Mouse (Mus musculus) gastrocnemius, adult 2 months (tissue): ENCODE measurements around the gene Rxfp2. TPM values are rescaled to one million over a fixed set of nuclear protein-coding genes. Genes with fewer than 3 reads are reported as not detected.

Source experiments
- DNase-seq: peaks from one replicate; pipeline ENCODE4 v3.0.0; 2022
- H3K27ac ChIP-seq: fragments of 200-600 bp; 2 replicates; pipeline ENCODE4 v1.8.1; 2022; ENCODE audit warnings: mild to moderate bottlenecking
- H3K4me3 ChIP-seq: fragments of 200-600 bp; 2 replicates; pipeline ENCODE4 v1.8.1; 2022; ENCODE audit warnings: mild to moderate bottlenecking, moderate library complexity
- CTCF ChIP-seq: fragments of 200-600 bp; IDR thresholded peaks from 2 replicates; pipeline ENCODE4 v1.8.1; 2022; ENCODE audit warnings: antibody characterized with exemption, mild to moderate bottlenecking, moderate library complexity
- intact Hi-C: fragments of 180-260 bp; cut with DNase I; formaldehyde crosslinking; loops from one replicate; pipeline ENCODE4 v1.15.1; 2025
- long read RNA-seq, 2 experiments: library from polyadenylated mRNA; stranded (forward); transcript quantifications; one replicate each; pipeline ENCODE4 v2.0.0; 2021
- total RNA-seq, 2 experiments: library from RNA; stranded (reverse); gene quantifications; 2 replicates each; pipeline ENCODE4 v1.2.3; 2021

Rxfp2 gene
- not detected for total RNA-seq
- long read RNA-seq, experiment 1, result 0 reads
- long read RNA-seq, experiment 2, result 0 reads

DNA sequence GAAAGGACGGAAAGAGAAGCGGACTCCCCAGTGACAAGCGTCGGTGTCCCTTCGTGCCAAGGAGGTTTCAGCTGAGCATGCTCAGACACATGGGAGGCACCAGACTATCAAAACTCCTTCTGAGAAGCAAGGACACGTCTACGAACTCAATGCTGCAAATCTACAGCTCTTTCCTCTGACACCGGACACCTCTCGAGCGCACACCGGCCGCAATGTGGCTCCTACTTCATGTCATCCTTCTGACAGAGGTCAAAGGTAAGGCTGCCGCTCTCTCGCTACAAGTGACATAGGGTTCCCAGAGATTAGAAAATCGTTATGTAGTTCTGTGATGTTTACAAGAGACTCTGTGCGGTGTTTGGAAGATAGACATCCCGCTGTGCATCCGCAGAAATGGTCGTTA lies at the start of gene Rxfp2:
Gene Rxfp2 (plus strand): TSS at position 20 of the 400 bp plus-strand sequence.
- intact Hi-C loops, result no loop called here
- DNase-seq, result no peak
- Histone ChIP-seq H3K27ac (no peak within 1 kb of the TSS), H3K4me3 (no peak within 1 kb of the TSS)
- TF ChIP-seq CTCF, result no peak

DNA sequence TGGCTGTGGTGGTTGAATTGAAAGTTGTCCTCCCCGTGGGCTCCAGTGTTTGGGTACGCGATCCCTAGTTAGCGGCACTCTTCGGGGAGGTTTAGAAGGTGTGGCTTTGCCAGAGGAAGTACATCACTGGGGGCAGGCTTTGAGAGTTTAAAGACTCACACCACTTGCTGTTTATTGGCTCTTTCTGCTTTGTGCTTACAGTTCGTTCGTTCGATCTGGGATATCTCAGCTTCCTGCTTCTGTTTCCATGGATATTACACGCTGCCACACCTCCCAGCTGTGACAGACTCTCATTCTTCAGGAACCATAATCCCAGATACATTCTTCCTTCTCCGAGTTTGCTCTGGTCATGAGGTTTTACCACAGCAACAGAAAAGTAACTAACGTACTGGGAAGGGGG lies 48.2 kb upstream of the Rxfp2 start:
- H3K4me3 ChIP-seq, result no peak overlapping the region
- H3K27ac ChIP-seq, result no peak overlapping the region
- no peak for TF ChIP-seq CTCF
- intact Hi-C loops, result no loop called here
- no peak for DNase-seq

- intact Hi-C loops, result no loop called here
- no peak for TF ChIP-seq CTCF
- Histone ChIP-seq H3K27ac (no peak overlapping the region), H3K4me3 (no peak overlapping the region)
- DNase-seq, result no peak
Observed at GRCm38 (mm10) chr5:149977027-149977426, 41.4 kb upstream of the Rxfp2 start.

GRCm38 (mm10) chr5:149983621-149984020 lies 34.9 kb upstream of the Rxfp2 start:
- H3K27ac ChIP-seq, result no peak overlapping the region
- TF ChIP-seq CTCF, result peak; percentile 21; the same call in 1 of the 2 replicates
- H3K4me3 ChIP-seq, result no peak overlapping the region
- intact Hi-C loops, result no loop called here
- DNase-seq, result no peak

DNA sequence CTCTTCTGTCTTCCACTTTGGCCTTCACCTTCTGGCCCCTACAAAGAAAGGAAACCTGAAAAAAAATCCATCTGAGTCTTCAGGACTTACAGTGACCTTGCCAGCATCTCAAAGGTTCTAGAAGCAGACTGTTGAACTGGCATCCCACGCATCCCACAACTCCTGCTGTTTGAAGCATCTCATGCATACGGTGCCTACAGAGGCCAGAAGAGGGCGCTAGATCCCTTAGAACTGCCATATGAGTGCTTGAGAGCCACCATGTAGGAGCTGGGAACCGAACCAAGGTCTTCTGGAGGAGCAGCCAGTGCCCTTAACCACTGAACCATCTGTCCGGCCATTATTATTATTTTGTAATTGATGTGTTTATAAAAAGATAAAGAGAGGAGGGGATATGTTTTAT lies 23.9 kb upstream of the Rxfp2 start:
- Histone ChIP-seq H3K27ac (no peak overlapping the region), H3K4me3 (no peak overlapping the region)
- intact Hi-C loops, result no loop called here
- no peak for DNase-seq
- no peak for TF ChIP-seq CTCF

DNA sequence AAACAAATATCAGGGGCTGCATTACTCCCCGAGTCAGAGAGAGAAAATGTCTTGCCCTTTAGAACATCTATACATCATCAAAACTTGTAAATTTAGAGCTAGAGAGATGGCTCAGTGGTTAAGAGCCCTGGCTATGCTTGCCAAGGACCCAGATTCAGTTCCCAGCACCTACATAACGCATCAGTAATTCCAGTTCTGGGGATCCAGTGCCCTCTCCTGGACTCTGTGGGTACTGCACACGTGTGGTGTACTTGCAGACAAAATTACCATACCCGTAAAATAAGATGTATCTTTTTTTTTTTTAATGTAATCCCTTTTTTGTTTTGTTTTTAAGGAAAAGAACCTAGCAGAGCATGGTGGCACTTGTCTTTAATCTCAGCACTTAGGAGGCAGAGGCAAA lies 21.9 kb upstream of the Rxfp2 start:
- peak; percentile 31; the same call in 1 of the 2 replicates for TF ChIP-seq CTCF
- intact Hi-C loops, result no loop called here
- no peak for DNase-seq

GRCm38 (mm10) chr5:149997321-149998034 lies 21.0 kb upstream of the Rxfp2 start:
- intact Hi-C loops, result no loop called here
- DNase-seq, result no peak
- no peak for TF ChIP-seq CTCF
- Histone ChIP-seq H3K27ac (no peak overlapping the region), H3K4me3 (no peak overlapping the region)

More for the DNA sequence above, 21.9 kb upstream of the Rxfp2 start:
- Histone ChIP-seq H3K4me3 (no peak overlapping the region), H3K27ac (no peak overlapping the region)

DNA sequence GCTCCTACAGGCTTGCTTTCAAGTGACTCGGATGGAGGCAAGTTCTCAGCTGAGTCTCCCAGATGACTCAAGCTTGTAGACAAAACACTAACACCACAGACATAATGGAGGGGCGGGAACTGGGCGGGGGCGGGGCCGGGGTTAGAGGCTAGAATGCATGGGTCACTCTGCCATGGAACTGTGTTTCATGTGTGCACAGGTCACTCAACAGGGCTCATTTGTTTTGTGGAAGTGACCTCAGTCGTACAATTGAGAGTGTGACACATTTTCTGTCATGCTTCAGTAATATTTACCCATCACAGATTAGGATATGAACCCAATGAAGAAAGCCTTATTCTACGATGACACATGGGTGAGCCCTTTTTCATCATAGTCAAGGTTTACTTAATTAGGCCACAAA lies 20.2 kb upstream of the Rxfp2 start:
- no peak for TF ChIP-seq CTCF
- H3K27ac ChIP-seq, result no peak overlapping the region
- intact Hi-C loops, result no loop called here

DNA sequence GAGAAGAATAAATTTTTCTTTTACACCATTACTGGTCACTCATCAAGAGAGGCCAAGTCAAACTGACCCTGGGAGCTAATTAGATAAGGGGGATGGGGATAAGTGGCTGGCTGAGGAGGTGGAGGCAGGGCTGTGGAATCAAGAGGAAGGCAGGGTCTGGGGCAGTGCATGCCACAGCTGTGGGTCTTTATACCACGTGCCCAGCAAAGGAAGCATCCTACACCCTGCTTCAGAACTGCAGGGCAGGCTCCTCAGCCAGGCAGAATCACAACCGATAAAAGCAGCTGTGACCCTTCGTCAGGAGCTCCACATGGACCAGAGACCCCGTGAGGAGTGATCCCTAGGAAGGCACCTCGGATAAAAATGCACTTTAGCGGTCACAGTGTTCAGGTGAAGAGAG lies 13.1 kb upstream of the Rxfp2 start:
- Histone ChIP-seq H3K4me3 (no peak overlapping the region), H3K27ac (no peak overlapping the region)
- intact Hi-C loops, result no loop called here
- no peak for DNase-seq
- TF ChIP-seq CTCF, result no peak

More for the DNA sequence above, 20.2 kb upstream of the Rxfp2 start:
- no peak for DNase-seq
- H3K4me3 ChIP-seq, result no peak overlapping the region

- intact Hi-C loops, result no loop called here
- Histone ChIP-seq H3K4me3 (no peak overlapping the region), H3K27ac (no peak overlapping the region)
- no peak for TF ChIP-seq CTCF
- no peak for DNase-seq
Observed at GRCm38 (mm10) chr5:150016861-150017260, 1.6 kb upstream of the Rxfp2 start.

DNA sequence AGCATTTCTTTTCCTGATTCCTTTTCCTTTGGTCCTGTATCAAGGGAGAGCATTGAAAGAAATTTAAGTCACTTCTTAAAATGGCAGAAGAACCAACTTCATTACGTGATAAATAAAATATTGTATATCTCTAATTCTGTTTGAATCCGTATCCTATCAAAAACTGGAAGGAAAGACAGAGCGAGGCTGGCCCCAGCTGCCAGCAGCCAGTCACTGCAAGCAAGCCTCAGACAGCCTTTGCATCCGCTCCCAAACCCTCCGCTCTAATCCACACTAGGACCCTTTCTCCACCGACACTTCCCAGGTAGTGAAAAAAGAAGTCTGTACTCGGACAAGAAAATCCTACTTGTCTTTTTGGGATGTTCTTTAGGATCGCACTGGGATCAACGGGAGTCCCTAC lies 803 bp upstream of the Rxfp2 start:
- DNase-seq, result no peak
- no peak for TF ChIP-seq CTCF
- Histone ChIP-seq H3K4me3 (no peak overlapping the region), H3K27ac (no peak overlapping the region)
- intact Hi-C loops, result no loop called here

DNA sequence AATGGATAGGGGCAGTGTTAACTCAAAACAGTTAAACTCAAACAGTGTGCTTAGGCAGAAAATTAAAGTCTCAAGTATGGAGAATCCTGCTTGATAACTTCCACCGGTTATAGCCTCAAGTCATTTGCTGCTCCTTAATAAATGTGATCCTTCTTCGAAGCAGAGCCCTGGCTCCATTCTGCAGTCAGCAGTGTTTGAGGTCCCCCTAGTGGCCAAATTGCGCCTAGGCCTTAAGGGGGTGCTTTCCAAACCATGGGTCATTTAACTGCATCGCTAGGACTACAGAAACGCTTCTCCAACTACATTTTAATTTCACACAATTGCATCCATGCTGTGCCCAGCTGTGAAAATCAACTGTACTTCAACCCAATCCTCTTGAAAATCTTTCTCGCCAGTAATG lies 2.4 kb downstream of the Rxfp2 start:
- peak; percentile 95 for TF ChIP-seq CTCF
- no peak overlapping the region for H3K27ac ChIP-seq
- H3K4me3 ChIP-seq, result no peak overlapping the region
- intact Hi-C loops, result loop anchor here (2.0 kb wide), 1 partner anchor 160 kb away; no protein-coding TSS in a partner anchor
- peak; percentile 77 for DNase-seq

DNA sequence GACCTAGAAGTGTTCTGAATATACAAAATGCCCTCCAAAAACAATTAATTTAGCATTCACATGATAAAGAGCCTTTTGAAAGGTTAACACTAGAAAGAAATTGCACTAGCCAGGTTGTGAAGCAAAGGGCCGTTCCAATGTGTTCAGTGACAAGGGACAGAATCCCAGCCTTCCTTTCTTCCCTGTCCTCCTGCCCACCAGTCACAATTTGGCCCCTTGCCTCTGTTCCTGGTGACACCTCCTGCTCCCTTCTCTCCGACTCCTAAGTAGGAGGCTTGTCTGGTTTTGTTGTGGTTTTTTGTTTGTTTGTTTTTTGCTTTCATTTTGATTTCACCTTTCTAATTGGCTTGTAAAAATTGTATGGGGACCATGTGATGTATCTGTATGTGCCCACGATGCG lies 3.3 kb downstream of the Rxfp2 start:
- no peak for DNase-seq
- H3K4me3 ChIP-seq, result no peak overlapping the region
- intact Hi-C loops, result loop anchor here (2.0 kb wide), 1 partner anchor 161 kb away; no protein-coding TSS in a partner anchor
- no peak overlapping the region for H3K27ac ChIP-seq
- TF ChIP-seq CTCF, result no peak

DNA sequence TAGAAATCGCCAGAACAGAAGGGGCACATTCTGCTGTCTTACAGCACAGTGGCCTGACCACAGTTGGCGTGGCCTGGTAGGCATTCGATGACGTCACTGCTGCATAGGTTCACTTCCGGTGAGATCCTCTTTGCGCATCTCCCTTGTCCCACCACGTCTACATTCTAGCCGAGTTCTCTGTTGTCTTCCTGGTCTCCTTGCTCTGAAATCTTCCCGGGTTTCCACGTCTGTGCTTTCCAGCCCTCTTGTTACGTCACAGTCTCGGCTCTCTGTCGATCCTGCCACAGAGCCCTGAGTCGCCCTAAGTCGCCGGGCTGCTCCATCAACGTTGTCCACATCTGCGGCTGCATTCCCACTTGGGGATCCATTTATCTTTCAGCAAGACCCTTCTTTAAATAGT lies 4.1 kb downstream of the Rxfp2 start:
- no peak for DNase-seq
- TF ChIP-seq CTCF, result no peak
- intact Hi-C loops, result no loop called here
- Histone ChIP-seq H3K27ac (no peak overlapping the region), H3K4me3 (no peak overlapping the region)
